Mouse (Mus musculus) heart, postnatal 0 days (tissue): ENCODE results near the gene Zdhhc13.

ENCODE experiments used
- CTCF ChIP-seq: IDR thresholded peaks from 2 replicates; pipeline ENCODE4 v1.5.1; 2016; ENCODE audit warnings: antibody characterized with exemption, control low read depth, low read depth
- EP300 ChIP-seq: IDR thresholded peaks from 2 replicates; pipeline ENCODE4 v1.6.1; 2016; ENCODE audit warnings: antibody characterized with exemption, low read depth

- TF ChIP-seq CTCF (no peak), EP300 (no peak)
Measured at GRCm38 (mm10) chr7:48813594-48813993, 24.8 kb downstream of the Zdhhc13 start.
